Mouse (Mus musculus): ENCODE data around the gene Akr1a1. TPM values are rescaled to one million over a fixed set of nuclear protein-coding genes. Genes with fewer than 3 reads are reported as not detected.

Akr1a1 gene
- polyA plus RNA-seq (2012; rRNA removed; ENCODE audit: low replicate concordance): 553 and 797 TPM in 2 replicates

GRCm38 (mm10) chr4:116650924-116651796, at the start of gene Akr1a1:
Gene Akr1a1, minus strand, starts transcription at chr4:116651680.

GRCm38 (mm10) chr4:116685402-116686061, 34.1 kb upstream of the Akr1a1 start, which contains the start of gene Prdx1:
Gene Prdx1, plus strand, starts transcription at chr4:116685544.

GRCm38 (mm10) chr4:116627722-116628662, 23.5 kb downstream of the Akr1a1 start, which contains the start of gene Nasp:
Gene Nasp, minus strand, starts transcription at chr4:116627941.

GRCm38 (mm10) chr4:116596379-116596778, 55.1 kb downstream of the Akr1a1 start, which contains the start of gene Ccdc17:
Gene Ccdc17, plus strand, starts transcription at chr4:116596654.

Other genes with a start within 250 kb of the Akr1a1 start
- 170 and 175 TPM in 2 replicates for gene Mast2, start 187.5 kb downstream of the Akr1a1 start, polyA plus RNA-seq (2012; rRNA removed; ENCODE audit: low replicate concordance)
- gene Ipp, start 144.1 kb downstream of the Akr1a1 start, polyA plus RNA-seq (2012; rRNA removed; ENCODE audit: low replicate concordance): 0.23 and 0.25 TPM in 2 replicates
- gene Tmem69, start 95.7 kb downstream of the Akr1a1 start, polyA plus RNA-seq (2012; rRNA removed; ENCODE audit: low replicate concordance): 2.0 and 2.3 TPM in 2 replicates
- 19.2 TPM in 2 replicates for gene Gpbp1l1, start 94.0 kb downstream of the Akr1a1 start, polyA plus RNA-seq (2012; rRNA removed; ENCODE audit: low replicate concordance)
- 3.9 and 5.9 TPM in 2 replicates for gene Ccdc17, start 55.0 kb downstream of the Akr1a1 start, polyA plus RNA-seq (2012; rRNA removed; ENCODE audit: low replicate concordance)
- 0.38 and 2.5 TPM in 2 replicates for gene Nasp, start 23.7 kb downstream of the Akr1a1 start, polyA plus RNA-seq (2012; rRNA removed; ENCODE audit: low replicate concordance)
- gene Prdx1, start 33.9 kb upstream of the Akr1a1 start, polyA plus RNA-seq (2012; rRNA removed; ENCODE audit: low replicate concordance): 49.2 and 53.2 TPM in 2 replicates
- 1.7 and 5.1 TPM in 2 replicates for gene Mmachc, start 56.7 kb upstream of the Akr1a1 start, polyA plus RNA-seq (2012; rRNA removed; ENCODE audit: low replicate concordance)
- gene Ccdc163, start 56.8 kb upstream of the Akr1a1 start, polyA plus RNA-seq (2012; rRNA removed; ENCODE audit: low replicate concordance): 7.8 and 9.1 TPM in 2 replicates
- gene Tesk2, start 69.3 kb upstream of the Akr1a1 start, polyA plus RNA-seq (2012; rRNA removed; ENCODE audit: low replicate concordance): 6.9 and 20.8 TPM in 2 replicates
- 8.2 and 9.2 TPM in 2 replicates for gene Toe1, start 156.0 kb upstream of the Akr1a1 start, polyA plus RNA-seq (2012; rRNA removed; ENCODE audit: low replicate concordance)
- 3.7 and 4.4 TPM in 2 replicates for gene Mutyh, start 156.0 kb upstream of the Akr1a1 start, polyA plus RNA-seq (2012; rRNA removed; ENCODE audit: low replicate concordance)
- gene Hpdl, start 170.0 kb upstream of the Akr1a1 start, polyA plus RNA-seq (2012; rRNA removed; ENCODE audit: low replicate concordance): 7.3 and 8.6 TPM in 2 replicates
- 6.3 and 9.9 TPM in 2 replicates for gene Zswim5, start 225.7 kb upstream of the Akr1a1 start, polyA plus RNA-seq (2012; rRNA removed; ENCODE audit: low replicate concordance)

All from duodenum, adult 2 months (tissue).